Mouse (Mus musculus) T-helper 1 cell (primary cell): Measurements from ENCODE around the gene Bmp6.

Source experiments
- in situ Hi-C: fragments of 300-600 bp; cut with MboI, MseI; formaldehyde crosslinking; loops from one replicate; pipeline ENCODE4 v1.15.1; 2025; ENCODE audit warnings: high pct_unique_total_duplicates

Gene Bmp6

GRCm38 (mm10) chr13:38543455-38544125 lies 198.7 kb downstream of the Bmp6 start:
- in situ Hi-C loops: no loop called here

GRCm38 (mm10) chr13:38544769-38545445 lies 200.0 kb downstream of the Bmp6 start:
- in situ Hi-C loops: no loop called here

- in situ Hi-C loops: no loop called here
Measured at GRCm38 (mm10) chr13:38545460-38545859, 200.6 kb downstream of the Bmp6 start.

- in situ Hi-C loops: no loop called here
Measured at GRCm38 (mm10) chr13:38546754-38547153, 201.8 kb downstream of the Bmp6 start.

GRCm38 (mm10) chr13:38547717-38548116 lies 202.8 kb downstream of the Bmp6 start:
- in situ Hi-C loops: no loop called here

- in situ Hi-C loops: no loop called here
Measured at GRCm38 (mm10) chr13:38548681-38549080, 203.8 kb downstream of the Bmp6 start.
